Mouse (Mus musculus) CD4-positive helper T cell, adult 2 months (primary cell): ENCODE results near the gene Tigd3.

Experiments
- DNase-seq: peaks from one replicate; pipeline ENCODE4 v3.0.0-alpha.2; 2012; ENCODE audit warnings: low read depth, missing footprints, low spot score

The Tigd3 gene

GRCm38 (mm10) chr19:5847306-5847796 lies 46.6 kb downstream of the Tigd3 start:
- DNase-seq, result no peak

- peak; percentile 89 for DNase-seq
Measured at GRCm38 (mm10) chr19:5846557-5847305, 47.2 kb downstream of the Tigd3 start.

DNA sequence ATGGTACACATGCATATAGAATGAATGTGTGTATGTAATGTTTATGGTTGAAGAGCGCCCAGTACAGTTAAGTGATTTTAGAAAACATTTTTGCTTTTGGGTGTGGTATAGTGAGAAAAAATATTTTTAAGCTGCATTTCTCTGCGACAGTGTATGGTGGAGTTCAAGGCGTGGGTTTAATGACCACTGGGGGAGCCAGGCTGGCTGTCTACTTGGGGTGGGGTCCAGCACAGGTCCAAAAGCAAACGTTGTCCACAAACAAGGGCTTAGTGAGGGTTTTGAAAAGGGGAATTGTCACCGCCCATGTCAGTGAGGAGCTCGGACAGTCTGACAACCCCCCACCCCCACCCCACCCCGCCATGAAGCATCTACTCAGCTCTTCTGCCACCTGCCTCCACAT lies 47.8 kb downstream of the Tigd3 start:
- DNase-seq, result no peak

DNA sequence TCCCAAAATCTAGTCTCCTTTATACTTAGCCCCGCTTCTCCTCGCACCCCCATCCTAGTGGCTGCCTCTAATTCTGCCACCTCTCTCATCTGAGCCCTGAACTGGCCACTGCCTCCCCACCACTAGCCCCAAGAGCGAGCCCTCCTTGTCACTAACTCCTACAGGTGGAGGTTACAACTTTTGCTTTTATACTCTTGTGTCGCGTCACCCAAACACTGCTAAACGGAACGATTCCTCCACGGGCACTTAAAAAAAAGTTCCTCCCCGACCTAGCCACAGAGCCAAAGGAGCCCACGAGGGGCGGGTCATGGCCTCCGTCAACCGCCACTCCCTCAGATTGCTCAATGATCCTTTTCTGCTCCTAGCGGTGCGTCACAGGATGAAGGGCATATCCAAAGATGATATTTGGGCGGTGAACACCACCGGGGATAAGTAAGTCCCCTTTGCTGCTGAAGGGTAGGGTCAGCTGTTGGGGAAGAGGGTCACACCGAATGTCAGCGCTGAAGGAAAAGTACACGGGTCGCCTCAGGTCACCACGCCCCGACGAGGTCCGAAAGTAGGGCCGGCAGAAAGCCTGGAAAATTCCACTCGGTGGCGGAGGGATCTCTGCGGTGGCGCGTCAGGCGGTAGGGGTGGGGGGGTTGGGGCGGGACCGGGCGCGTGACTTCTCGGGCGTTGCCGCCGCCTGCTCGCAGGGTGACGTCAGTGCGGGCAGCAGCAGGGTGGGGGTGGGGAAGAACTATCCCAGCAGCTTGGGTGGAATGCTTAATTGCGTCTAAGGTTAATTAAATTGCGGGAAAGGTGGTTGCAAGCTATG lies 48.4 kb downstream of the Tigd3 start:
- DNase-seq, result peak; percentile 98

DNA sequence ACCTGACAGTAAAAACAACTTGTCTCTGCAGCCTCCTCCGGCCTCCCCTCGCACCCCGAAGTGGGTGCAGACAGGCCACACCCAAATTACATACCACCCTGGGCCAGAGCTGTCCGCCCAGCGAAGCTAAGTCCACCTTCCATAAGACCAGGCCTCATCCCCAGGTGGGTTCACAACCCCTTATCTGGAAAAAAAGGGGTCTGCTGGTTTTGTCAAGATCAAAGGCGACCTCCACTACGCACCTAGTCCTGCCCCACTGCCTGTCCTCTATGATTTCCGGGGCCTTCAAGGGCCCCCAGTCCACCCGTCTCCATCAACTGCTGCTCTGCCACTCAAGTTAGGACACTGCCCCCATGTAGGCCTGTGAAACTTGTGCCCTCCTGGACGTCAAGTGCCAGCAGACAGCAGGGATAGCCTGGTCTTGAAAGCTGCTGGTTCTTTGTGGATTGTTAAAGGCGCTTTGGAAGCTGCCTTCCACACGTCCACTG lies 49.1 kb downstream of the Tigd3 start:
- no peak for DNase-seq

DNA sequence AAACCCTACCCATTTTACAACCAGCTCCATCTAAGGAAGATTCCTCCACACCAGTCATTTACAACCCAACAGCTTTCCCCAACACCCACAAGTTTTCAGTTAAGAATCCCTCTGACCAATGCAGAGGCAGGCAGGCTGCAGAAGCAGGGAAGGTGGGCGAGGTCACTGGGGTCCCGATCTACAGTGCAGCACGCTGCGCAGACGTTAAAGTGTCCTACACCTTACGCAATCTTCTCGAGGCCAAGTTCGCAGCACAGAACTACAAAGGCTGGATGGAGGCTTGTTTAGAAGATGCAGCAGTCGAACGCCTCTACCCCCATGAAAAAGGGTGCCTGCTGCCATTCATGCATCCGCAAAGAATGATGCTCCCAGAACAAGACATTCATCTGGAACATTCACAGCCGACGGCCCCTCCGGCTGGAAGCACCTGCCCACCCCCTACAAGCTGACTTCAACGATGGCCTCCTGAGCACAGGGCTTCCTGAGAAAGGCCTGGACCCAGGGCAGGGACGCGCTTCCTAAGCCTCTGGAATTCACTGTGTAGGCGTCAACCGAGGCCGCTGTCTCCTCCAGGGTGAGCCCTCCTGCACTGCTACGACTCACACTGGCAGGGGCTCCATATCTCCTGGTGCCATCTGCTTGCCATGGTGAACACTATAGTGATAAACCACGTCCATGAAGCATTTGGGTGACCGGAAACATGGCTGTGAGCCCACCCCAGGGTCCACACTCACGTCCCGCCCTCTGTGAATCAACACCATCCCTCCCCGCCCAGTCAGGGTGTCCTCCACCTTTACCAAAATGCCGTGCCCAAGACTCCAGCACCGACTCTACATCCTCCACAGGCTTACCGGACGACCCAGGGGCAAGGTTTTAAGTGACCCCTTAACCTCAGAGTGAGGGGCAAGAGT lies 49.9 kb downstream of the Tigd3 start:
- DNase-seq, result peak; percentile 66

- DNase-seq, result peak; percentile 71
Measured at GRCm38 (mm10) chr19:5842785-5843730, 50.9 kb downstream of the Tigd3 start.

DNA sequence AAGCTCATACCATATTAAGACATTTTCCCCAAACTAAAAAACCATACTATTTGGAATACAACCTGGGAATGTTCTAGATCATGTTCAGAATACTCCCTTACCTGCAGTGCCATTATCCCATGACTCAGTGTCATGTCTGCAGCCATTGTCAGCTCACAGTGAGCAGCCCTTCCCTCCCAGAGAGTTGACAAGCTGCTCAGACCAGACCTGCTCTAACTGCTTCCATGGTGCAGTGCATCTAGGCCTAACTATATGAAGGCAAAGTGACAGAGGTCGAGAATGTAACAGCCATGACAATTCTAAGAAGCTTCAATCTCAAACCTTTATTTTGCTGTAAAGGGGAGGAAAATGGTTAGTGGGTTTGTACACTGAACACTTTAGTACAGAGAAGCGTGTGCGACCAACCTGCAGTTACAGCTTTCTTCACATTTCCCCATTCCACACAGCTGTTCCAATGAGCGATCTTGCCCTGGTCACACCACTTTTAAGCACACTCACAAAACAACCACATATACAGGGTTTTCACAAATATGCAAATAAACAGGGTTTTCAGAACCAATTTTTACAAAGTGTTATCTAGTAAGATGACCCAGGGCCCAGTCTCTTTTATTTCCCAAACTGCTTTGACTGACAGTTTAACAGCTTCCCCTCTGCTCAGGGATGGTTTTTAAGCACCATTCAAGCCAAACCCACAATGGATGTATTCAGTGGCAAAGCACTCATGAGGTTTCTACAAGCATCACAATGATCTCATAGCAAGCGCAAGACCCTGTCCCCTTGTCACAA lies 51.8 kb downstream of the Tigd3 start:
- DNase-seq, result peak; percentile 54

DNA sequence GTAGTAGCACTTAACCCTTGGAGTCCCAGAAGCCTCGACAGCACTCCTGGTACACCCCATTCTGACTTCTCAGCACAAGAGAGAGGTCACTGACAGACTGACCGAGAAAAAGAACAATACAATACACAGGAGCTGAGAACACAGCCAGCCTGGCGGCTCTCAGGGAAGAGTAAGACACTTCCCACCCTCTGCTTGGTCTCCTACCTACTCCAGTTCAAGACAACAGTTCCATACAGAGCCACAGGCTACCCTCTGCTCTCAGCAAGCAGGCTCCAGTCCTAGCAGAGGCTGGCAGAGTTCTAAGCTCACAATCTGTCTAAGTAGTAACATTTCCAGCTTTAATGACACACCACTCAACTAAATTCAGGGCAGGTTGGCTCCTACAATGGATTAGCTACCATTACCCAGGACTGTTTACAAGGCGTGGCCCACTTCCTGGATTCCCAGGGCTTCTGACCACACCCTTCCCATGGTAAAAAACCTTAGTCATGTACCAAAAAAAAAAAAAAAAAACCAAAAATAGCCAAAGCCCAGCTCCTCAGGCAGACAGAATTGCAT lies 52.5 kb downstream of the Tigd3 start:
- DNase-seq, result peak; percentile 42
